Mouse (Mus musculus) liver, embryonic 12.5 days (tissue): ENCODE data around the gene Nip7. TPM values are rescaled to one million over a fixed set of nuclear protein-coding genes. Genes with fewer than 3 reads are reported as not detected.
"Not testable (repeated sequence)": the region's sequence is repeated elsewhere in the genome, so short reads cannot be mapped to it uniquely, and the experiment has no call there.

Source experiments
- ATAC-seq: fragments of 200-750 bp; cut with Nextera tagmentation; 2 replicates; pipeline ENCODE4 v1.8.0; 2017; ENCODE audit warnings: moderate number of reproducible peaks, mild to moderate bottlenecking, moderate library complexity
- H3K27ac ChIP-seq: fragments of 300-500 bp; sonication (generic); 2 replicates; pipeline ENCODE4 v1.5.1; 2016; ENCODE audit warnings: mild to moderate bottlenecking
- H3K27me3 ChIP-seq: fragments of 300-500 bp; sonication (generic); replicated peaks from 2 replicates; pipeline ENCODE4 v1.6.1; 2016; ENCODE audit warnings: mild to moderate bottlenecking, moderate library complexity
- H3K36me3 ChIP-seq: fragments of 300-500 bp; sonication (generic); 2 replicates; pipeline ENCODE4 v1.6.1; 2016; ENCODE audit warnings: mild to moderate bottlenecking, moderate library complexity
- H3K4me1 ChIP-seq: fragments of 300-500 bp; sonication (generic); 2 replicates; pipeline ENCODE4 v1.6.1; 2016
- H3K4me2 ChIP-seq: fragments of 300-500 bp; sonication (generic); 2 replicates; pipeline ENCODE4 v1.6.1; 2016; ENCODE audit warnings: mild to moderate bottlenecking, moderate library complexity
- H3K4me3 ChIP-seq: fragments of 300-500 bp; sonication (generic); 2 replicates; pipeline ENCODE4 v1.5.1; 2016; ENCODE audit warnings: mild to moderate bottlenecking, moderate library complexity
- H3K9ac ChIP-seq: fragments of 300-500 bp; sonication (generic); 2 replicates; pipeline ENCODE4 v1.6.1; 2016; ENCODE audit warnings: mild to moderate bottlenecking, moderate library complexity
- H3K9me3 ChIP-seq: fragments of 300-500 bp; sonication (generic); replicated peaks from 2 replicates; pipeline ENCODE4 v1.6.1; 2016; ENCODE audit warnings: mild to moderate bottlenecking, moderate library complexity
- WGBS: fragments of 180-500 bp; shearing (Covaris S2); methylation state at CpG from one replicate; pipeline ENCODE4 v1.1.7; 2016; ENCODE audit not compliant: insufficient replicate concordance; 5-methylcytosine and 5-hydroxymethylcytosine counted together
- polyA plus RNA-seq: library from polyadenylated mRNA; unstranded; fragments of >200 nt; fragmentation: Nextera tagmentation; extraction: Ambion mirVana; gene quantifications from 2 replicates; pipeline ENCODE4 v1.2.1, GENCODE M21; 2016

Nip7 gene
- polyA plus RNA-seq = 83.4 and 83.8 TPM in 2 replicates

GRCm38 (mm10) chr8:107056076-107056972 lies at the start of gene Nip7, which contains the start of gene Cog8:
TSS of gene Nip7 (plus strand) at chr8:107056877.
TSS of gene Cog8 (minus strand) at chr8:107056689.
- Histone ChIP-seq H3K9me3 (no peaks in the 10 kb centered on the region; the same call in 1 of the 2 replicates), H3K4me1 (peaks cover 31% of the 10 kb centered on the region), H3K4me2 (peak within 1 kb of the TSS; percentile 91), H3K9ac (peak within 1 kb of the TSS; percentile 91), H3K27ac (peak within 1 kb of the TSS; percentile 82), H3K36me3 (peaks cover 69% of the 10 kb centered on the region), H3K27me3 (no peaks in the 10 kb centered on the region), H3K4me3 (peak within 1 kb of the TSS; percentile 96)
- peak; percentile 89 for ATAC-seq
- under 1% methylated on average over 88 of the region's 88 CpGs for WGBS

DNA sequence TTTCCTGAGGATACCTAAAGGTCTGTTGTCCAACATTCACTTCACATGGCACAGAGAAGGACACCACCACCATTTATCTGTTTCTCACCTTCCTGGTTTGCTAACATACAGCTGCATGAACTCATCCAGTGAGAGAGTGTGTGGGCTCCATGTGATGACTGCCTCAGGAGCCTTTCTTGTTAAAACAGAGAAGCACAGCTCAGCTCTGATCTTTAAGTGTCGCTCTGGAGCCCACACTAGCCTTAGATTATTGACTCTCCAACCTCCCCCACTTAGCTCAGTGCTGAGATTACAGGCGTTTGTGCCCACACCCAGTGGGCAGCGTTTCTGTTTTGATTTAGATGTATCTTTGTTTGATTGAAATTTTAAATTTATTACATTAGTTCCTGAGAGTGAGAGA lies 48.9 kb upstream of the Nip7 start:
- Histone ChIP-seq H3K27ac (no peak overlapping the region), H3K9me3 (no peaks in the 10 kb centered on the region), H3K4me1 (no peaks in the 10 kb centered on the region), H3K9ac (no peak overlapping the region), H3K4me2 (no peak overlapping the region), H3K36me3 (peaks cover 9% of the 10 kb centered on the region; the same call in 1 of the 2 replicates), H3K4me3 (no peak overlapping the region), H3K27me3 (no peaks in the 10 kb centered on the region)
- ATAC-seq = no peak
- WGBS = 63% methylated on average over 3 of the region's 3 CpGs

DNA sequence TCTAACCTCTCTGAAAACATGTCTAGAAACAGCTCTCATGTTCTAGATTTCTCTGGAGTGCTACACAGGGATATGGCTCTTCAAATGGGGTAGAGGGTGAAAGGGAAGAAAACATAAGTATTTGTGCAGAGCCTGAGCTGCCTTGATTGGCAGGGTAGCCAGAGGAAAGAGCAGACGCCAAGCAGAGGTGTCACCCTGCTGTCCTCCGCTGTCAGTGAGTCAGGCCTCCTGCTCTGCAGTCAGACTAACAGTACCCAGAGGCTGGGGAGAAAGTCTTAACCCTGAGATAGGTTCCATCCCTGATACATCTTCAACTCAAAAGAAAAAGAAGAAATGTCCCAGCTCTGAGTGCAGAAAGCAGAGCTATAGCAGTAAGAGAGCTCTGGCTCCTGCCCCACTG lies 44.0 kb upstream of the Nip7 start:
- H3K4me1 ChIP-seq = no peaks in the 10 kb centered on the region
- no peak overlapping the region for H3K9ac ChIP-seq
- H3K36me3 ChIP-seq = peaks cover 9% of the 10 kb centered on the region; the same call in 1 of the 2 replicates
- no peaks in the 10 kb centered on the region for H3K27me3 ChIP-seq
- no peak overlapping the region for H3K4me3 ChIP-seq
- 80% methylated on average over 2 of the region's 2 CpGs for whole genome bisulfite sequencing
- no peaks in the 10 kb centered on the region for H3K9me3 ChIP-seq
- no peak for ATAC-seq
- H3K4me2 ChIP-seq = no peak overlapping the region
- H3K27ac ChIP-seq = no peak overlapping the region

- no peaks in the 10 kb centered on the region for H3K9me3 ChIP-seq
- H3K27me3 ChIP-seq = no peaks in the 10 kb centered on the region
- ATAC-seq = no peak
- no peak overlapping the region for H3K4me3 ChIP-seq
- H3K4me1 ChIP-seq = no peaks in the 10 kb centered on the region
- WGBS = 76% methylated on average over 1 of the region's 1 CpGs
- H3K9ac ChIP-seq = no peak overlapping the region
- no peak overlapping the region for H3K27ac ChIP-seq
- no peak overlapping the region for H3K4me2 ChIP-seq
- peaks cover 6% of the 10 kb centered on the region; the same call in 1 of the 2 replicates for H3K36me3 ChIP-seq
Measured at GRCm38 (mm10) chr8:107014915-107015314, 41.8 kb upstream of the Nip7 start.

- H3K27me3 ChIP-seq = no peaks in the 10 kb centered on the region
- no peak overlapping the region for H3K4me2 ChIP-seq
- no peak overlapping the region for H3K27ac ChIP-seq
- no peak overlapping the region for H3K4me3 ChIP-seq
- no peak for ATAC-seq
- H3K9me3 ChIP-seq = no peaks in the 10 kb centered on the region
- H3K4me1 ChIP-seq = peaks cover 4% of the 10 kb centered on the region
- no peaks in the 10 kb centered on the region for H3K36me3 ChIP-seq
- no peak overlapping the region for H3K9ac ChIP-seq
- 70% methylated on average over 8 of the region's 8 CpGs for WGBS
Measured at GRCm38 (mm10) chr8:107023479-107023878, 33.2 kb upstream of the Nip7 start.

DNA sequence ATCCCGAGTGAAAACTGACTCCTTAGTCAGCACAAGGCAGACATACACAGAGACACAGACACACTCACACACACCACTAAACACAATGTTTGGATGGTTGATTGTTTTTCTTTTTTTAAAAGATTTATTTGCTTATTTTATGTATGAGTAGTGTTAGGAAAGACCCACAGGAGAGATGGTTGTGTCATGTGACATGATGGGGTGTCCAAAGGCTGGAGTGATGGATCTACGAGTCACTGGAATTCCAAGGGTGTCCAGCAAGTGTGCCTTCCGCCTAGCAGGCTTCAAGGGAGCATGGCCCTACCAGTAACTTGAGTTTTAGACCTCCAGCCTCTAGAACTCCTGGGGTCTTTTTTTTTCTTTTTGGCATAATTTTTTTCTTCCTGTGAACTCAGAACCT lies 27.4 kb upstream of the Nip7 start:
- no peak overlapping the region for H3K27ac ChIP-seq
- 70% methylated on average over 3 of the region's 3 CpGs for WGBS
- no peak overlapping the region for H3K4me2 ChIP-seq
- no peaks in the 10 kb centered on the region for H3K9me3 ChIP-seq
- no peak for ATAC-seq
- H3K36me3 ChIP-seq = no peaks in the 10 kb centered on the region
- H3K4me3 ChIP-seq = no peak overlapping the region
- no peak overlapping the region for H3K9ac ChIP-seq
- peaks cover 44% of the 10 kb centered on the region for H3K4me1 ChIP-seq
- no peaks in the 10 kb centered on the region for H3K27me3 ChIP-seq

GRCm38 (mm10) chr8:107030058-107030457 lies 26.6 kb upstream of the Nip7 start:
- peak overlapping the region; percentile 83 for H3K27ac ChIP-seq
- no peaks in the 10 kb centered on the region for H3K36me3 ChIP-seq
- H3K4me2 ChIP-seq = peak overlapping the region; percentile 77
- ATAC-seq = no peak
- no peak overlapping the region for H3K4me3 ChIP-seq
- WGBS = 53% methylated on average over 5 of the region's 5 CpGs
- no peak overlapping the region for H3K9ac ChIP-seq
- H3K9me3 ChIP-seq = no peaks in the 10 kb centered on the region
- H3K27me3 ChIP-seq = no peaks in the 10 kb centered on the region
- H3K4me1 ChIP-seq = peaks cover 44% of the 10 kb centered on the region

DNA sequence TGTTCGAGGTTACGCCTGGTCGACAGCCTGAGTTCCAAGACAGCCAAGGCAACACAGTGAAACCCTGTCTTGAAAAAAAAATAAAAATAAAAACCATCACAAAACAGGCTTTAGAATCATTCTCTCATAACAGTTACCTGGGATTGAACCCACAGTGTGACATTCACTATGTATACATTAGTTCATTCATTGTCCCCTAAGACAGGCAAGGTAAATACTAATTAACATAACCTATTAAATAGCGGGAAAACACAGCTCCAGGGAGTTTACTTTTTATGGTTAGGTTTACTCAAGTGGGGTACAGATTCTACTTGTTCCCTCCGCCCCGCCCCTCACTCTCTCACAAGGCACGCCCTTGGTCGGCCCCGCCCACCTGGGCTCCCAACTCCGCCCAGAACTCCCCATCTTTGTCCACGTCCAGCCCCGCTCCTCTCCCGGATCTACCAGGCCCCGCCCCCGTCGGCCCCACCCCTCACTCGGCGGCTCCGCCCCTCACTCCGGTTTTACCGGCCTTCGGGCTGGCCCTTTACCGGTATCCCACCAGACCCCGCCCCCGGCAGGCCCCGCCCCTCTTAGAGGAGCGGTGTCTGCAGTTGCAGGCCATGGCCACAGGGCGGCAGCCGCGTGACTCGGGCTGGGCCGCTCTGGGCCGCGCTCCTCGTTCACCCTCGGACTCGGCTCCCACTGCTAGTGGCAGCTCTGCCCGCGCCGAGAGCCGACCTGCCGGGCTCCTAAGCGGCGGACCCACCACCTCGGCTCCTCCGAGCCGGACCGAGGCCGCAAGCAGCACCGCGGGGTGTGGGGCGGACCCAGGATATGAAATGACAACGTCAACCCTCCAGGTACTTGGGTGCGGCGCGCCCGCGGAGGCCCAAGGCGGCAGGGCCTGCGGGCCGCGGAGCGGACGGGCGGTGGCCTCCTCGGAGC lies 25.8 kb upstream of the Nip7 start, which contains the start of gene Vps4a:
Gene Vps4a (plus strand): TSS at position 573 of the 927 bp plus-strand sequence.
- peak within 1 kb of the TSS; percentile 92 for H3K9ac ChIP-seq
- H3K4me2 ChIP-seq = peak within 1 kb of the TSS; percentile 77
- H3K27ac ChIP-seq = peak within 1 kb of the TSS; percentile 83
- WGBS = 4% methylated on average over 66 of the region's 66 CpGs
- H3K4me1 ChIP-seq = peaks cover 44% of the 10 kb centered on the region
- H3K27me3 ChIP-seq = no peaks in the 10 kb centered on the region
- H3K9me3 ChIP-seq = no peaks in the 10 kb centered on the region
- H3K36me3 ChIP-seq = 0 out of 2 replicates have a peak, but pooled peaks cover 5% of the 10 kb centered on the region
- H3K4me3 ChIP-seq = peak within 1 kb of the TSS; percentile 87
- peak; percentile 95 for ATAC-seq

DNA sequence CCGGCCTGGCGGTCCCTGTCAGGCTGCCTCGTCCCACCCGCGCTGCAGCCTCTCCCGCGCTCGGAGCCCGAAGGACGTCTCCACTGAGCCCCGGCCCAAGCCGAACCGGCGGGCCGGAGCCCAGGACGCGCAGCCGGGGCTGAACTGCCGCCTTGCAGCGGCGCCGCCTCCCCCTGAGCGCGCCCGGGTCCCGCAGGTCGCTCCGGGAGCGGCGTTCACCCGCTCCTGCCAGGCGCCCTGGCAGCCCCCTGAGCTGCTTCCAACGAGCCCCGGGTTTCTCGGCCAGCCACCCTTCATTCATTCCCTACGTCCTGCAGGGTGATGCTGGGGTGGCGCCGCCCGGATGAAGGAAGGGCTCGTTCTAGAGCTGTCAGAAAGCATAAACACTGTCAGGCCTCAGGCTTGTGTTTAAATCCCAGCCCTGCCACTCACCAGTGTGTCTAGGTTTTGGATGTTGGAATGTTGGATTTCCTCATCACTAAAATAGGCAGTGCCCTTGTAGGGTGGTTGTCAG lies 25.0 kb upstream of the Nip7 start:
- Histone ChIP-seq H3K36me3 (peaks cover 10% of the 10 kb centered on the region), H3K4me2 (peak overlapping the region; percentile 77), H3K9ac (peak overlapping the region; percentile 92), H3K4me3 (peak overlapping the region; percentile 87), H3K4me1 (peaks cover 44% of the 10 kb centered on the region), H3K27me3 (no peaks in the 10 kb centered on the region), H3K27ac (peak overlapping the region; percentile 83), H3K9me3 (no peaks in the 10 kb centered on the region)
- whole genome bisulfite sequencing = 0% methylated on average over 40 of the region's 40 CpGs
- no peak for ATAC-seq

- WGBS = 85% methylated on average over 2 of the region's 2 CpGs
- peaks cover 39% of the 10 kb centered on the region for H3K4me1 ChIP-seq
- peaks cover 21% of the 10 kb centered on the region for H3K36me3 ChIP-seq
- H3K4me3 ChIP-seq, H3K9me3 ChIP-seq, H3K9ac ChIP-seq, H3K4me2 ChIP-seq, ATAC-seq, H3K27ac ChIP-seq, H3K27me3 ChIP-seq: not testable (repeated sequence)
Measured at GRCm38 (mm10) chr8:107033609-107034008, 23.1 kb upstream of the Nip7 start.

DNA sequence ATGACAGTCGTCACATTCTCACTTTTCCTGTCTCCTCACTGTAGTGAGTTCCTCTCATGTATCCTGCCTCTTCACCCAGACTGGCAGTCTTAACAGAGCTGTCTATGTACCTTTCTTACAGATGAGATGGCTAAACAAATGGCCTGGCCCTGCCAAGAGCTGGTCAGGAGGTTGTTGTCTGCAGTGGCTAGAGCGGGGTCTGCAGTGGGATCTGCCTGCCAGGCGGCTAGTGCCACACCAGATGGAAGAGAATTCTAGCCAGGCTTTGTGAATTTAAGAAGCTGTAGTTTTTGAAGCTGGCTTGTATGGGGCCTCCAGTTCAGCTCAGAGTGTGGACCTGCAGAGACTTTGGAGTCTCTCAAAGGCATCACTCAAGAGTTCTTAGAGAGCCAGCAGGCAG lies 21.0 kb upstream of the Nip7 start:
- Histone ChIP-seq H3K9ac (no peak overlapping the region), H3K27ac (no peak overlapping the region), H3K4me1 (peaks cover 21% of the 10 kb centered on the region), H3K4me2 (no peak overlapping the region), H3K27me3 (no peaks in the 10 kb centered on the region), H3K4me3 (no peak overlapping the region), H3K9me3 (no peaks in the 10 kb centered on the region), H3K36me3 (peaks cover 41% of the 10 kb centered on the region)
- 80% methylated on average over 3 of the region's 3 CpGs for WGBS
- no peak for ATAC-seq
